Mouse (Mus musculus) lung, postnatal 0 days (tissue): ENCODE data around the gene Gm47429. TPM values are rescaled to one million over a fixed set of nuclear protein-coding genes. Genes with fewer than 3 reads are reported as not detected.
A peak's percentile ranks its signal among the peaks of the same experiment; 100 is the strongest.
"Not testable (repeated sequence)": the region's sequence is repeated elsewhere in the genome, so short reads cannot be mapped to it uniquely, and the experiment has no call there.

Experiments used
- ATAC-seq: fragments of 200-750 bp; cut with Nextera tagmentation; 2 replicates; pipeline ENCODE4 v1.8.0; 2017; ENCODE audit warnings: moderate library complexity
- DNase-seq: peaks from one replicate; pipeline ENCODE4 v3.0.0-alpha.2; 2016; ENCODE audit warnings: low spot score
- H3K27ac ChIP-seq: fragments of 300-500 bp; sonication (generic); 2 replicates; pipeline ENCODE4 v1.5.1; 2014; ENCODE audit warnings: antibody characterized with exemption, mild to moderate bottlenecking, low read length, mixed read lengths
- H3K27me3 ChIP-seq: fragments of 300-500 bp; sonication (generic); replicated peaks from 2 replicates; pipeline ENCODE4 v1.6.1; 2014; ENCODE audit warnings: low read length, mixed read lengths; ENCODE audit not compliant: insufficient read depth
- H3K36me3 ChIP-seq: fragments of 300-500 bp; sonication (generic); 2 replicates; pipeline ENCODE4 v1.6.1; 2014; ENCODE audit warnings: low read length, mixed read lengths; ENCODE audit not compliant: insufficient read depth
- H3K4me1 ChIP-seq: fragments of 300-500 bp; sonication (generic); 2 replicates; pipeline ENCODE4 v1.6.1; 2014; ENCODE audit warnings: antibody characterized with exemption, low read depth, low read length, mixed read lengths; ENCODE audit not compliant: insufficient read depth
- H3K4me2 ChIP-seq: fragments of 300-500 bp; sonication (generic); replicated peaks from 2 replicates; pipeline ENCODE4 v1.6.1; 2014; ENCODE audit warnings: low read depth, mild to moderate bottlenecking, low read length, moderate library complexity, mixed read lengths
- H3K4me3 ChIP-seq: fragments of 300-500 bp; sonication (generic); 2 replicates; pipeline ENCODE4 v1.5.1; 2014; ENCODE audit warnings: low read depth, low read length
- H3K9ac ChIP-seq: fragments of 300-500 bp; sonication (generic); replicated peaks from 2 replicates; pipeline ENCODE4 v1.6.1; 2014; ENCODE audit warnings: low read depth, mild to moderate bottlenecking
- H3K9me3 ChIP-seq: fragments of 300-500 bp; sonication (generic); 2 replicates; pipeline ENCODE4 v1.6.1; 2016; ENCODE audit warnings: low read length, mixed read lengths
- CTCF ChIP-seq: IDR thresholded peaks from 2 replicates; pipeline ENCODE4 v1.5.1; 2016; ENCODE audit warnings: antibody characterized with exemption, mild to moderate bottlenecking
- EP300 ChIP-seq: IDR thresholded peaks from 2 replicates; pipeline ENCODE4 v1.6.1; 2016; ENCODE audit warnings: antibody characterized with exemption, mild to moderate bottlenecking, control low read depth
- WGBS: fragments of 180-500 bp; shearing (Covaris S2); extraction: QIAGEN DNeasy Blood & Tissue Kit; methylation state at CpG from one replicate; pipeline ENCODE4 v1.1.7; 2014; 5-methylcytosine and 5-hydroxymethylcytosine counted together
- polyA plus RNA-seq: library from polyadenylated mRNA; unstranded; fragments of >200 nt; fragmentation: Nextera tagmentation; extraction: Ambion mirVana; gene quantifications from 2 replicates; pipeline ENCODE4 v1.2.1, GENCODE M21; 2015

Gm47429 gene
- not detected in 2 replicates for polyA plus RNA-seq

- no peaks in the 10 kb centered on the region for H3K9me3 ChIP-seq
- 86% methylated on average over 2 of the region's 2 CpGs for WGBS
- H3K9ac ChIP-seq: no peak within 1 kb of the TSS
- no peaks in the 10 kb centered on the region for H3K27me3 ChIP-seq
- no peak within 1 kb of the TSS for H3K4me2 ChIP-seq
- TF ChIP-seq EP300: no peak
- ATAC-seq (no peak), DNase-seq (no peak)
- H3K27ac ChIP-seq: no peak within 1 kb of the TSS
- H3K4me3 ChIP-seq: no peak within 1 kb of the TSS
- H3K36me3 ChIP-seq: no peaks in the 10 kb centered on the region
- no peaks in the 10 kb centered on the region for H3K4me1 ChIP-seq
These were observed at the start of gene Gm47429 for GRCm38 (mm10) chr13:50443812-50444211. Gene Gm47429, minus strand, starts transcription at chr13:50443912.

- not testable (repeated sequence) for H3K9ac ChIP-seq, H3K4me1 ChIP-seq, H3K4me2 ChIP-seq, ATAC-seq, DNase-seq, H3K36me3 ChIP-seq, H3K9me3 ChIP-seq, H3K27me3 ChIP-seq, H3K4me3 ChIP-seq, H3K27ac ChIP-seq
These were observed 44.8 kb upstream of the Gm47429 start for GRCm38 (mm10) chr13:50488510-50488909.

- H3K4me3 ChIP-seq: no peak within 1 kb of the TSS
- ATAC-seq (no peak), DNase-seq (no peak)
- H3K9me3 ChIP-seq: no peaks in the 10 kb centered on the region
- H3K9ac ChIP-seq: no peak within 1 kb of the TSS
- H3K4me1 ChIP-seq: no peaks in the 10 kb centered on the region
- 75% methylated on average over 4 of the region's 4 CpGs for WGBS
- TF ChIP-seq EP300 (no peak), CTCF (no peak)
- H3K36me3 ChIP-seq: no peaks in the 10 kb centered on the region
- no peak within 1 kb of the TSS for H3K4me2 ChIP-seq
- no peaks in the 10 kb centered on the region for H3K27me3 ChIP-seq
- no peak within 1 kb of the TSS for H3K27ac ChIP-seq
These were observed 23.3 kb upstream of the Gm47429 start, which contains the start of gene Nutm2 for GRCm38 (mm10) chr13:50467007-50467406. Gene Nutm2, plus strand, starts transcription at chr13:50467307.

- DNase-seq (no peak), ATAC-seq (no peak)
- Histone ChIP-seq H3K4me2 (peak overlapping the region; percentile 34; the same call in 1 of the 2 replicates), H3K36me3 (no peaks in the 10 kb centered on the region), H3K27me3 (no peaks in the 10 kb centered on the region), H3K9me3 (no peaks in the 10 kb centered on the region), H3K9ac (no peak overlapping the region), H3K4me1 (no peaks in the 10 kb centered on the region), H3K27ac (no peak overlapping the region), H3K4me3 (no peak overlapping the region)
- TF ChIP-seq CTCF: peak; percentile 16; the same call in 1 of the 2 replicates
- TF ChIP-seq EP300: no peak
- 19% methylated on average over 27 of the region's 27 CpGs for WGBS
These were observed 21.2 kb upstream of the Gm47429 start for GRCm38 (mm10) chr13:50464621-50465562.

GRCm38 (mm10) chr13:50460433-50460832, 16.7 kb upstream of the Gm47429 start:
- H3K4me2 ChIP-seq, H3K36me3 ChIP-seq, H3K9ac ChIP-seq, H3K9me3 ChIP-seq, H3K4me1 ChIP-seq, H3K4me3 ChIP-seq, H3K27me3 ChIP-seq, DNase-seq, H3K27ac ChIP-seq, ATAC-seq: not testable (repeated sequence)
- WGBS: 65% methylated on average over 2 of the region's 2 CpGs

GRCm38 (mm10) chr13:50453426-50453825, 9.7 kb upstream of the Gm47429 start:
- Histone ChIP-seq H3K27me3 (no peaks in the 10 kb centered on the region), H3K36me3 (no peaks in the 10 kb centered on the region), H3K9me3 (no peaks in the 10 kb centered on the region), H3K4me3 (no peak overlapping the region), H3K27ac (no peak overlapping the region), H3K4me2 (no peak overlapping the region), H3K4me1 (no peaks in the 10 kb centered on the region), H3K9ac (no peak overlapping the region)
- DNase-seq: no peak
- no peak for TF ChIP-seq CTCF
- no peak for TF ChIP-seq EP300
- WGBS: 20% methylated on average over 4 of the region's 4 CpGs
- no peak for ATAC-seq

- not testable (repeated sequence) for H3K4me3 ChIP-seq, H3K9me3 ChIP-seq, ATAC-seq, H3K27me3 ChIP-seq, H3K9ac ChIP-seq, H3K4me1 ChIP-seq, H3K4me2 ChIP-seq, H3K36me3 ChIP-seq, DNase-seq, H3K27ac ChIP-seq
- WGBS: 58% methylated on average over 9 of the region's 9 CpGs
These were observed 8.6 kb upstream of the Gm47429 start for GRCm38 (mm10) chr13:50452266-50452665.
